Mouse (Mus musculus): Measurements from ENCODE around the gene Nr1h2.
A peak's percentile ranks its signal among the peaks of the same experiment; 100 is the strongest.

Nr1h2 gene

DNA sequence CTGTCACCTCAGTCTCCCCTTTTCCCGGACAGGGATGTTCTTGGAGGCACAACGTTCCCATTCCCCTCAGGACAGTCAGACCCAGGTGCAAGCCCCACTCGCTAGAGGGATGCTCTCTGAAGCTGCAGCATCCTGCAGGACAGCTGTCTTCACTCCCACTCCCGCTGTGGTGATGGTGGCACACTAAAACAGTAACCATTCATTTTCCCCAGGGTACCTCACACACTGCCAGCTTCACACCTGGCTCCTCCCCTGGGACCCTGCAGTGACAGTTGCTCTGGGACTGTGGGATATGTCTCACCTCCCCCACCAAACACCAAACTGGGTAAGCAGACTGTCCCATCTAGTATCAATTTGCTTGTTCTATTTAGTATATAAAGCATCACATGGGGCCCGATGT lies 6.0 kb downstream of the Nr1h2 start:
- peak; percentile 25 for DNase-seq

DNA sequence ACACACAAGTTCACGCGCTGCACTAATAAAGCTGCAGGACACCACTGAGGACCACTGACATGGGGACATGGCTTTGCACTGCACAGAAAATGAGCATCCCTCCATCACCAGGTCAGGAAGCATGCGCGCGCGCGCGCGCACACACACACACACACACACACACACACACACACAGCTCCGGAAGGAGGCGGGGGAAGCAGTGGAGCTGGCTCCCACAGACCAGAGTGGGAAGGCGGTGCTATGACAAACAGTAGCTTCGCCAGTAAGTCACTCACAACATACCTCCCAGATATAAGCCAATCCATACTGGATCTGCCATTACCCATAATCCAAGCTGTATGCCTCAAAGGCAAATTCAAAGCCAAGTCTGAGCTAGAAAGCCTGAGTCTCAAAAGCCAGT lies 6.7 kb downstream of the Nr1h2 start:
- DNase-seq, result peak; percentile 53

DNA sequence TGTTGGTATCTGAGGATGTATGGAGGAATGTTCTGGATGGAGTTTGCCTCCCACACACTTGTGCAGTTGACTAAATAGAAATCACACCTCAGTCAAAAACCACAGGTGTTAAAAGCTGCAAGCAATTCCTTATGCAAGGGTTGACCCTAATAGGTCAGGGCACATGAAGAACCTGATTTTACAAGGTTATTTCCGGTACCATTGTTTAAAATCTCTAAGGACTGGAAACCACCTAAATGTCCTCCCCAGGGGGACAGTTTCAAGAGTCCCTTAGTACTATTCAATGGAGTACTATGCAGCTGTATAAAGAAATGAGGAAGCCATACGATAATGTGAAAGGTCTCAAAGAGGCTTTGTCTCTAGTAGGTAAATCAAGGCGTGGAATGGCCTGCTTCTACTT lies 7.5 kb downstream of the Nr1h2 start:
- DNase-seq, result no peak

- peak; percentile 61 for DNase-seq
These were observed 10.7 kb downstream of the Nr1h2 start for GRCm38 (mm10) chr7:44543071-44543470.

DNA sequence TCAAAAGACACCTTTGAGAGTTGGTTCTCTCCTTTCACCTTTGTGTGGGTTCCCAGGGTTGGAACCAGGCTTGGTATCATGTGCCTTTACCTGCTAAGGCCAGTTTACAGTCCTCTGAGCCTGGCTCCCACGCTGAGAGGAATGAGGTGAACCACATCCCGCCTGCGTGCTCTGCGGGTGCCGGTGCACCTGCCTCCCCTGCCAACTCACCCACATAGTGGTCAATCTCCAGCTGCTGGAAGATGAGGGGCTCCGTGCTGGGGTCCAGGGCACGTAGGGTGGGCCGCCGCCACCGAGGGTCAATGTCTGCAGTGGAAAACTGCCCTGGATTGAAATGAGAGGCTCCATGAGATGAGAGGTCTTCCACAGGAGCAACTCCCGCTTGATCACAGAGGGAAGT lies 11.2 kb downstream of the Nr1h2 start:
- DNase-seq, result peak; percentile 53

GRCm38 (mm10) chr7:44538756-44539624 lies 14.8 kb downstream of the Nr1h2 start:
- DNase-seq, result no peak

GRCm38 (mm10) chr7:44537496-44537895 lies 16.3 kb downstream of the Nr1h2 start:
- no peak for DNase-seq

DNA sequence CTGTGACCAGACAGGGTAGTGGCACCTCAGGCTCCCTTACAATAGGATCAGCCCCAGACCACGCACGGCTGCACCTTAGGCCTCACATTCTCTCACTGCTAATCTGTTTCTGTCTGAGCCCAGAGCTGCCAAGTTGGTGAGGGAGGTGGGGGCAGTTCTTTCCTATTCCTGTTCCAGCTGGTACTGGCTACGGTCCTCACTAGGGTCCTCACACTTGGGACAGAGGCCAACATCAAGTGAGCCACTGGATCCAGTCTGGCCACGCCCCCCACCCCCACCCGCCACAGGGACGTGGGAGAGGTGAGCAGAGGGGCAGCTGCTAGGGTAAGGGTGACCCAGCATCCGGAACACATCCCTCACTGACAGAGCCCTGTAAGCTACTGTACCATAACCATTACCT lies 16.7 kb downstream of the Nr1h2 start:
- DNase-seq, result no peak

DNA sequence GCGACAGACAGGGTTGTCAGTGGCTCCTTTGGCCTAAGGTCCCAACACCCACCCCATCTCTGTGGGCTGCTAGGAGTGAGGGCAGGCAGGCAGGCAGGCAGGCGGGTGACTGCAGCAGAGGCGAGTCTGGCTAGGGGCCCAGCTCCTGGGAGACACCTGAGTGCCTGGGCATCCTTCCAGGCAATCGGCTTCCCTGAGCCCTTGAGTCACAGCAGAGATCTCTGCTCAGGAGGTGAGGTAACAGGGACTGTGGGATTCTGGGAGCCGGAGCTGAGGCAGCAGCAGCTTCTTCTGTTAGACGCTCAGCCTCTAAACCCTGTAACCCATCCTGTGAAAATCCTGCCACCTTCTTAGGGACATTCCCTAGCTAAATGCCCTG lies 17.2 kb downstream of the Nr1h2 start:
- DNase-seq, result no peak

DNA sequence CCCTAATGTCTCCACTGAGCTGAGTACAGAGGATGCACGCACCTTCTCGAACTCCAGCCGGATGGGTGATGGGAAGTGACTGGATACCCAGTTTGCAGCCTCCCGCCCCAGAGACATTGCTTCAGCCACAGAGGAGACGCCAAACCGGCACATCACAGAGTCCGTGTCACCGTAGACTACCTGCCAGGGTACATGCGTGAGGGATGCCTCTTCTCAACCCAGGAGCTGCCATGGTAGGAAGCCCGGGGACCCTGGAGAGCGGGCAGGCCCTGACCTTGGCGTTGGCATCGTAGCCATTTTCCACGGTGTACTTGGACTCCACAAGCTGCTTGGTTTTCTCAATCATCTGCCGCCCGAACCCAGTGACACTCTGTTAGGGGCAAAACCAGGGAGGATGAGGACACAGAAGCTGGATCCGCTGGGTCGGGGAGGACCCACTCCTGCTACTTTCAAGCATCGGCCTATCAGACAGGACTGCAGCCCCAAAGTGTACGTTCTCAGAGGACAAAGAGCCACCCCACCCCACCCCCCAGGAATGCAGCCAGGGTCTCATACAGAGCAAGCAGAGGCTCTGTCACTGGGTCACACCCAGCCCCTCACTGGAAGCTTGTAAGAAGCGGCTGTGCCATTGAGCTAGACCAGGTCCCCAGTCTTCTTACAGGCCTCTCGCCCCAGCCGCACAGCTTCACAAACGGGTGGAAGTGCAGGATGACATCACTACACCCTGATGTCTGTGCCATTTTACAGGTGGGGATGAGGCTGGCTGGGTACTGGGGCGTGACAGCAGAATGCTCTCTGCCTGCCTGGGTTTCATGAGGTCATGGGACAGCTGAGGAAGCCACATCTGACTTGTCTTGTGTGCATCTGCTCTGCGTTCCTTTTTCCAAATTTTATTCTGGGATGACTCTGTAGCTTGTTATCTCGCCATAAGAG lies 17.8 kb downstream of the Nr1h2 start:
- no peak for DNase-seq

- DNase-seq, result peak; percentile 16
These were observed 18.9 kb downstream of the Nr1h2 start for GRCm38 (mm10) chr7:44534656-44535441.

DNA sequence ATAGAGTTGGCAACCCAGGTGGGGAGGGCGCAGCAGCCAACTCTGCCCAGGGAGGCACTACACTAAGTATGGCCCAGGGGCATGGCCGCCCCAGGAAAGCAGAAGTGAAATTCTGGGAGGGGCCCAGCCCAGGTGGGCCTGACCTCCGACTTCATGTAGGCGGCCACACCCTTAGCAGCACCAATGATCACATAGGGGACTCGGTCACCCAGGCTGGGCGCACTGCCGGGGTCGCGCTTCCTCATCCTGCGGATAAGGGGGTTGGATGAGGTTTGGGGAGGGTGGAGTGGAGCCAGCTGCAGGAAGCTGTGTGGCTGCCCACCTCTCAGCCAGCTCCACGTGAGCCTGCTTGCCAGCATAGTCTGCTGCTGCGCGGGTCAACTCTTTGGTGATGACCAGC lies 19.5 kb downstream of the Nr1h2 start:
- DNase-seq, result peak; percentile 33

GRCm38 (mm10) chr7:44533746-44534045 lies 20.1 kb downstream of the Nr1h2 start:
- no peak for DNase-seq

DNA sequence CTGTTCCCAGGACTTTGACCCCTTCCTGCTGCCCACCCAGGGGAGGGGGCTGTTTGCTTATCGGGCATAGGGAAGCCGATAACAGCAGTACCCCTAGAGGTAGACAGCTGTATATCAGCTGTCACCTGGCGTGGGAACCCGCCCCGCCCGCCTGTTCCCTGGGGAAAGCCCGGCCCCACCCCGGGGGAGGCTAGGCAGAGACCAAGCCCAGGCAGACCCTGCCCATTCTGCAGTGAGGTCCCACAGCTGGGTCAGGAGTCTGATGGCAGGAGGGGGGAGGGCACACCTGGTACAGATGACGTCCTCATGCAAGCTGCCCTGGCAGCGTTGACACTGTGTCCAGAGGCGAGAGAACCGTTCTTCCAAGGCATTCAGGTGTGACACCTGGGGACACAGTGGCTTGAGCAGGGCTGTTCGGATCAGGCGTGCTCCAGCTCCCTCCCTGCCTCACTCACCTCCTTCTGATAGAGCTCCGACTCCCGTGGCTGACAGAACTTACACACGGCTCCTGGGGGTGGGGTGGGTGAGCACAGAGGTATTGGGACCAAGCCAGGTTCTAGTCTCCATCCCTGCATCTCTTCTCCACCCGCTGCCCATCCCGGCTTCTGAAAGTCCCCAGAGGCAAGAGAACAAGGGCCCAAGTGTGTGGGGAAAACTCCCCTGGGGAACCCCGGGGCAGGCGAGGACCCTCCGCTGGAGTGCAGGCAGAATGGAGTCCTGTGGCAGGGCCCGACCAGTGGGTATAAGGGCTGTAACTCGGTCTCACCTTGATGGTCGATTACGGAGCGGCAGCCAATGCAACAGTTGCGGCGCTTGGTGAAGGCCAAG lies 20.6 kb downstream of the Nr1h2 start:
- peak; percentile 6 for DNase-seq

DNA sequence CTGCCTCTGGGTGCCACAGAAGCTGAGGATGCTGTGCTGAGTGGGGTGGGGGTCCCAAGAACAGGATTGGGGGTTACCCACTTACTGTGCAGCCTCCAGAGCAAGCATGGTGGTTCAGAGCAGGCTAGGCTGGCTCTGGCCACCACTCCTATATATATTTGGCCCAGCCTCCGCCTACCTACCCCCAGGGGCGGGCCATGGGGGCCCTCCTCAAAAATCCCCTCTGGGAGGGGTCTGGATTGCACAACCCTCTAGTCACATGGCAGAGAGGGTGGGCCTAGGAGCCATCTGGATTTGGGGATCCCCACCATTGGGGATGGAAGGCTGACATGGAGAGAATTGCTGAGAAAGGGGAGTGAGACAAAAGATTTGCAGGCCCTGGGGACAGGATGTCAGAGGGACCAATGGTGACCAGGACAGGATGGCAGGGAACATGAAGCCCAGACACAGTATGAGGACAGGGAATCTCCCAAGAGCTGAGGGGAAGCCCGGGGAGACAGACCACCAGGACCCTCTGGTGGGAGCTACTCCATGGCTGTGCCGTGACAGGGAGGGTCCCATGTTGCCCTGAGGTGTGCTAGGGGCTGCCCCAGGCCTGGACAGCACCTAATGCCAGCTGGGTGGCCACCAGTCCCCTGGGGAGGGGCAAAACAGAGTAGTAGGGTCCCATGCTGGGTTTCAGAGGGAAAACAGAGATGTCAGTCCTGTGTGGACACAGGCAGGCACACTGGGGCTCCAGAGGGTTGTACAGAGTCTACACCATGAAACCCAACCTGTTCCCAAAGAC lies 21.6 kb downstream of the Nr1h2 start, which contains the start of gene Spib:
Spib (minus strand) TSS at position 126 of the 787 bp plus-strand sequence.
- DNase-seq, result peak; percentile 16

DNA sequence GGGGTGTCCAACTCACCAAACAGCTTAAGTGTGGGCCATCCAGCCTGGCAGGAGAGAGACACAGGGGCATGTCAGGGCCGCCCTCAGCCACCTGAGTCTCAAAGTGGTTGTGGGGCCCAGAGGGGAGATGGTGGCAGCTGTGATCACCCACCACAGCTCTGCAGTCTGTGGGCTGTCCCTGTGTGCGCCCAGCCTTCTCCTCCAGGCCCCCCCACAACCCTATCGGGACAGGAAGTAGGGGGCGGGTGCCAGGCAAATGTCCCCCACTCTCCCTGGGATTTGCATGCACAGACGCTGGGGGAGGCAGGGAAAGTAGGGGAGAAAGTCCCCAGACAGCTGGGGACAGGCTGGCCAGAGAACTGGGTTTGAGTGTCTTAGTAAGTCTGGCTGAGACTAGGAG lies 22.5 kb downstream of the Nr1h2 start:
- DNase-seq, result peak; percentile 63

GRCm38 (mm10) chr7:44530507-44530906 lies 23.2 kb downstream of the Nr1h2 start:
- no peak for DNase-seq

DNA sequence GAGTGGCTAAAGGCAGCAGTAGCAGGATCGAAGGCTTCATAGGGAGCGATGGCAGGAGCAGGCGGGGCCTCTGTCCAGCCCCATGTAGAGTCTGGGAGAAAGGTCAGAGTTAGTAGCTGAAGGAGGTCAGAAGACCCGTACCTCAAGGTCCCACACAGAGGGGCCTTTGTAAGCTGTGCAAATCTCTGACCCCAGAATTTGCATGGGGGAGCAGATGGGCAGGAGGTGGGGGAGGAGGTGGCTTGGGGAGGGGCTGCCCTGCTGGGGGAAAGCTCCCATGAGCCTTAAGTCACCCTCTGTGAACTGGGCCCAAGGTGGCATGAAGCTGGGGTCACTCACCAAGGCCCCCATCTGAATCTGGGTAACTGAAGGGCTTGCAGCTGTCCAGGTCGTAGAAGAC lies 24.2 kb downstream of the Nr1h2 start:
- peak; percentile 4 for DNase-seq

GRCm38 (mm10) chr7:44527483-44528398 lies 26.0 kb downstream of the Nr1h2 start:
- peak; percentile 89 for DNase-seq

All from thymus, postnatal 14 days (tissue).